In the genomic region with DNA sequence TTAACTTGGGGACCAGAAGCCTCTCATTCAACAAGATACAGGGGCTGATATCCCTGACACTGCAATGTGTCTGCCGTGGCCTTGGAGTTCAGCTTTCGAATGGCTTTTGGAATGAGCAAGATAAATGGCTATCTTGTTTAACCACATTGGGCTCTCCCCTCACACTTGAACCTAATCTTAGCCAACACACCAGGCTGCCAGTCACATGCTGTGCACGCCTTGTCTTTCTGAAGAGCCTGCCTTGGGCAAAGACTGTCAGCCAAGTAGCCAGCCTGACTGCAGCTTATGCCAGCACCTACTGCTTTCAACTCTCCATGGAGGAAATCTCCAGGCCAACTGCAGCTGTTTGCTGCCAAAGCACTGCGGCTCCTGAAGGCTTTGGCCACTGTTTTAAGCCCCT, we compare ENCODE assay signal across 10 mouse cellular contexts. TPM values are rescaled to one million over a fixed set of nuclear protein-coding genes. Genes with fewer than 3 reads are reported as not detected.
DNase-seq lines count a peak whose midpoint lies in the region; ATAC-seq lines count a peak whose summit lies in the region.
"Had no signal": no experiment of that assay in that cellular context is flagged by ENCODE, and none has a peak within 500 bp of the region (broad histone marks: within the 10 kb centered on the region; RNA-seq: fewer than 3 reads in every experiment).

No protein-coding gene starts in this region.

- peak; percentile 93 for ATAC-seq in liver, embryonic 11.5 days (replicated peaks; ENCODE audit: low FRiP score)
- no peak for ATAC-seq in monocyte, adult 5-6 weeks (replicated peaks; ENCODE audit: insufficient number of reproducible peaks, low FRiP score, low TSS enrichment, poor library complexity, severe bottlenecking)

- WGBS in liver, embryonic 11.5 days = 40% methylated on average over 4 of the region's 4 CpGs
- WGBS in embryonic facial prominence, embryonic 10.5 days = 85% methylated on average over 4 of the region's 4 CpGs

- peaks cover 9% of the 10 kb centered on the region; the same call in 1 of the 2 replicates for H3K36me3 ChIP-seq in liver, embryonic 11.5 days (ENCODE audit: control insufficient read depth, insufficient read depth, low read length)
- peaks cover 27% of the 10 kb centered on the region for H3K36me3 ChIP-seq in embryonic facial prominence, embryonic 10.5 days (replicated peaks)
- H3K36me3 ChIP-seq: forebrain, embryonic 15.5 days had no signal

- peak overlapping the region; percentile 86 for H3K27ac ChIP-seq in liver, embryonic 11.5 days (ENCODE audit: low read depth, low read length)
- H3K27ac ChIP-seq in embryonic facial prominence, embryonic 10.5 days (replicated peaks) = no peak overlapping the region
- H3K27ac ChIP-seq: forebrain, embryonic 15.5 days; layer of hippocampus, adult 2 months had no signal

- peak overlapping the region; percentile 22 for H3K4me2 ChIP-seq in liver, embryonic 11.5 days
- H3K4me2 ChIP-seq: forebrain, embryonic 15.5 days had no signal

- no peaks in the 10 kb centered on the region for H3K9me3 ChIP-seq in liver, embryonic 11.5 days (ENCODE audit: control insufficient read depth, low read length)
- H3K9me3 ChIP-seq in embryonic facial prominence, embryonic 10.5 days = no peaks in the 10 kb centered on the region
- H3K9me3 ChIP-seq: forebrain, embryonic 15.5 days had no signal

- DNase-seq in cerebellum, postnatal 14 days = peak; percentile 61 to 80
- DNase-seq in cerebellum, adult 9-10 months = no peak
- DNase-seq in spleen, adult 12 weeks (ENCODE audit: low spot score) = peak; percentile 64
- DNase-seq in spleen, adult 18-20 months = no peak
- peak; percentile 71 for DNase-seq in liver, embryonic 11.5 days (ENCODE audit: low spot score)
- no peak for DNase-seq in embryonic facial prominence, embryonic 10.5 days (ENCODE audit: low spot score)
- no peak for DNase-seq in kidney, adult 11 months

- no peak overlapping the region for H3K4me3 ChIP-seq in liver, embryonic 11.5 days (ENCODE audit: low read depth, low read length)
- H3K4me3 ChIP-seq in embryonic facial prominence, embryonic 10.5 days = no peak overlapping the region
- H3K4me3 ChIP-seq: forebrain, embryonic 15.5 days; layer of hippocampus, adult 2 months had no signal

- H3K27me3 ChIP-seq in liver, embryonic 11.5 days (replicated peaks; ENCODE audit: control insufficient read depth, insufficient read depth, low read length) = no peaks in the 10 kb centered on the region
- H3K27me3 ChIP-seq in embryonic facial prominence, embryonic 10.5 days (replicated peaks; ENCODE audit: low read depth, poor library complexity, severe bottlenecking) = no peaks in the 10 kb centered on the region
- H3K27me3 ChIP-seq: forebrain, embryonic 15.5 days had no signal

- H3K9ac ChIP-seq in liver, embryonic 11.5 days (ENCODE audit: low read depth, low read length) = peak overlapping the region; percentile 42
- H3K9ac ChIP-seq: forebrain, embryonic 15.5 days had no signal

- H3K4me1 ChIP-seq in liver, embryonic 11.5 days (replicated peaks; ENCODE audit: control insufficient read depth, insufficient read depth, low read length) = peaks cover 20% of the 10 kb centered on the region
- H3K4me1 ChIP-seq in embryonic facial prominence, embryonic 10.5 days = no peaks in the 10 kb centered on the region
- H3K4me1 ChIP-seq: forebrain, embryonic 15.5 days had no signal

RNA-seq across cellular contexts. Expression of a gene that starts 13.5 kb away (rescaled TPM):
- polyA plus RNA-seq in liver, embryonic 11.5 days (2014; fragmentation: Nextera tagmentation; extraction: Ambion mirVana) = 55.1 and 56.7 TPM in 2 replicates
- polyA plus RNA-seq in embryonic facial prominence, embryonic 10.5 days (2016; fragmentation: Nextera tagmentation; extraction: Ambion mirVana) = 54.4 and 56.7 TPM in 2 replicates
- total RNA-seq in monocyte, adult 5-6 weeks (2017) = 24.4 to 70.1 TPM (median 35.2 TPM) in 3 replicates

RNA-seq across cellular contexts. Expression of a gene that starts 16.9 kb away (rescaled TPM):
- 254 and 284 TPM in 2 replicates for polyA plus RNA-seq in liver, embryonic 11.5 days (2014; fragmentation: Nextera tagmentation; extraction: Ambion mirVana)
- polyA plus RNA-seq in embryonic facial prominence, embryonic 10.5 days (2016; fragmentation: Nextera tagmentation; extraction: Ambion mirVana) = 262 and 280 TPM in 2 replicates
- total RNA-seq in monocyte, adult 5-6 weeks (2017) = 10.9 to 27.9 TPM (median 20.2 TPM) in 3 replicates

RNA-seq across cellular contexts. Expression of a gene that starts 40.7 kb away (rescaled TPM):
- polyA plus RNA-seq in liver, embryonic 11.5 days (2014; fragmentation: Nextera tagmentation; extraction: Ambion mirVana) = 9.1 and 10.7 TPM in 2 replicates
- polyA plus RNA-seq in embryonic facial prominence, embryonic 10.5 days (2016; fragmentation: Nextera tagmentation; extraction: Ambion mirVana) = 52.1 and 56.3 TPM in 2 replicates
- total RNA-seq in monocyte, adult 5-6 weeks (2017) = not detected in 3 replicates

Comparison
In these comparisons a context has a peak if more than half of its experiments do, and no peak if none do; other contexts are left out.
1. DNase-seq: peak in cerebellum, postnatal 14 days (2 of 2), spleen, adult 12 weeks (single experiment) and liver, embryonic 11.5 days (single experiment); none in cerebellum, adult 9-10 months (single experiment), spleen, adult 18-20 months (0 of 2), embryonic facial prominence, embryonic 10.5 days (single experiment) and kidney, adult 11 months (single experiment).